Mouse (Mus musculus) MEL (cell line): Measurements from ENCODE around the gene Fam171a1. TPM values are rescaled to one million over a fixed set of nuclear protein-coding genes. Genes with fewer than 3 reads are reported as not detected.

Source experiments
- DNase-seq: peaks from one replicate; pipeline ENCODE4 v3.0.0; 2011; ENCODE audit warnings: low read depth, low spot score
- H3K27ac ChIP-seq: 2 replicates; pipeline ENCODE4 v1.5.1; 2012; ENCODE audit warnings: low read depth, mild to moderate bottlenecking, control low read depth, low read length, moderate library complexity; ENCODE audit not compliant: control insufficient read depth
- H3K27me3 ChIP-seq, 2 experiments: fragments of 150-350 bp in 1 of 2; sonication (generic) in 1 of 2; 2 replicates each; pipeline ENCODE4 v1.6.1; 2012; ENCODE audit warnings: low read length in 2 of 2, mild to moderate bottlenecking in 2 of 2, improper control_type of control experiment in 1 of 2, moderate library complexity in 1 of 2; ENCODE audit not compliant: insufficient read depth in 2 of 2, control insufficient read depth in 1 of 2
- H3K36me3 ChIP-seq, 2 experiments: 2 replicates each; pipeline ENCODE4 v1.6.1; 2012 to 2014; ENCODE audit warnings: low read length in 2 of 2, improper control_type of control experiment in 1 of 2, inconsistent platforms in 1 of 2, mild to moderate bottlenecking in 1 of 2; ENCODE audit not compliant: insufficient read depth in 2 of 2, control insufficient read depth in 1 of 2
- H3K4me1 ChIP-seq, 2 experiments: fragments of 150-350 bp in 1 of 2; sonication (generic) in 1 of 2; 2 replicates each; pipeline ENCODE4 v1.6.1; 2012; ENCODE audit warnings: low read length in 2 of 2, improper control_type of control experiment in 1 of 2, mild to moderate bottlenecking in 1 of 2; ENCODE audit not compliant: insufficient read depth in 2 of 2, control insufficient read depth in 1 of 2
- H3K4me3 ChIP-seq, 2 experiments: fragments of 150-350 bp in 1 of 2; sonication (generic) in 1 of 2; 2 replicates each; pipeline ENCODE4 v1.5.1; 2012; ENCODE audit warnings: low read depth in 2 of 2, low read length in 2 of 2, mild to moderate bottlenecking in 2 of 2, moderate library complexity in 2 of 2, control low read depth in 1 of 2, improper control_type of control experiment in 1 of 2; ENCODE audit not compliant: control insufficient read depth in 1 of 2, insufficient read depth in 1 of 2
- H3K79me2 ChIP-seq: 2 replicates; pipeline ENCODE4 v1.6.1; 2012; ENCODE audit warnings: mild to moderate bottlenecking, low read length, moderate library complexity; ENCODE audit not compliant: control insufficient read depth, poor library complexity, insufficient read depth
- H3K9ac ChIP-seq: 2 replicates; pipeline ENCODE4 v1.6.1; 2012; ENCODE audit warnings: low read depth, mild to moderate bottlenecking, control low read depth, low read length, moderate library complexity; ENCODE audit not compliant: control insufficient read depth, poor library complexity, severe bottlenecking
- H3K9me3 ChIP-seq: fragments of 150-350 bp; sonication (generic); replicated peaks from 2 replicates; pipeline ENCODE4 v1.6.1; 2012; ENCODE audit warnings: mild to moderate bottlenecking, low read length, improper control_type of control experiment, moderate library complexity; ENCODE audit not compliant: insufficient read depth
- CHD2 ChIP-seq: IDR thresholded peaks from 2 replicates; pipeline ENCODE4 v1.6.1; 2011; ENCODE audit warnings: low read length, improper control_type of control experiment
- ELF1 ChIP-seq: IDR thresholded peaks from 2 replicates; pipeline ENCODE4 v1.6.1; 2014; ENCODE audit warnings: low read depth, mild to moderate bottlenecking, inconsistent platforms, low read length, improper control_type of control experiment, moderate library complexity
- GABPA ChIP-seq: IDR thresholded peaks from 2 replicates; pipeline ENCODE4 v1.6.1; 2012; ENCODE audit warnings: low read depth, mild to moderate bottlenecking, inconsistent platforms, low read length, improper control_type of control experiment, moderate library complexity
- JUND ChIP-seq: IDR thresholded peaks from 2 replicates; pipeline ENCODE4 v1.6.1; 2011; ENCODE audit warnings: low read depth, mild to moderate bottlenecking, improper control_type of control experiment, low read length
- MAX ChIP-seq: IDR thresholded peaks from 2 replicates; pipeline ENCODE4 v1.6.1; 2011; ENCODE audit warnings: low read length, improper control_type of control experiment
- MXI1 ChIP-seq: IDR thresholded peaks from 2 replicates; pipeline ENCODE4 v1.6.1; 2011; ENCODE audit warnings: mild to moderate bottlenecking, low read depth, low read length, improper control_type of control experiment
- NRF1 ChIP-seq: IDR thresholded peaks from 2 replicates; pipeline ENCODE4 v1.6.1; 2014; ENCODE audit warnings: low read depth, mild to moderate bottlenecking, inconsistent platforms, low read length, improper control_type of control experiment, moderate library complexity; ENCODE audit not compliant: poor library complexity, insufficient read depth, severe bottlenecking
- POLR2AphosphoS2 ChIP-seq: IDR thresholded peaks from 2 replicates; pipeline ENCODE4 v1.6.1; 2011; ENCODE audit warnings: low read length, improper control_type of control experiment
- POLR2AphosphoS5 ChIP-seq: IDR thresholded peaks from 2 replicates; pipeline ENCODE4 v1.6.1; 2012; ENCODE audit warnings: low read depth, borderline replicate concordance, mild to moderate bottlenecking, inconsistent platforms, low read length, moderate library complexity, mixed read lengths
- SIN3A ChIP-seq: IDR thresholded peaks from 2 replicates; pipeline ENCODE4 v1.6.1; 2012; ENCODE audit warnings: low read length, improper control_type of control experiment, inconsistent platforms
- SMC3 ChIP-seq: IDR thresholded peaks from 2 replicates; pipeline ENCODE4 v1.6.1; 2011; ENCODE audit warnings: low read depth, low read length, improper control_type of control experiment
- TBP ChIP-seq: IDR thresholded peaks from 2 replicates; pipeline ENCODE4 v1.8.0; 2011; ENCODE audit warnings: low read depth, low read length, improper control_type of control experiment
- TCF12 ChIP-seq: IDR thresholded peaks from 2 replicates; pipeline ENCODE4 v1.6.1; 2014; ENCODE audit warnings: low read depth, mild to moderate bottlenecking, inconsistent platforms, low read length, improper control_type of control experiment, moderate library complexity
- USF1 ChIP-seq: IDR thresholded peaks from 2 replicates; pipeline ENCODE4 v1.6.1; 2014; ENCODE audit warnings: low read depth, mild to moderate bottlenecking, inconsistent platforms, low read length, improper control_type of control experiment, moderate library complexity
- ZC3H11A ChIP-seq: IDR thresholded peaks from 2 replicates; pipeline ENCODE4 v1.6.1; 2012; ENCODE audit warnings: low read depth, mild to moderate bottlenecking, inconsistent platforms, low read length, improper control_type of control experiment
- ZNF384 ChIP-seq: IDR thresholded peaks from 2 replicates; pipeline ENCODE4 v1.6.1; 2012; ENCODE audit warnings: low read depth, mild to moderate bottlenecking, inconsistent platforms, low read length, improper control_type of control experiment
- polyA plus RNA-seq, 2 experiments: library from polyadenylated mRNA; stranded (reverse) in 1 of 2; unstranded in 1 of 2; fragments of >175 nt in 1 of 2; fragments of >200 nt in 1 of 2; gene quantifications; 2 replicates each; pipeline versions ENCODE4 v1.2.1 to v1.2.4; 2012; ENCODE audit warnings: low replicate concordance in 2 of 2, low read depth in 1 of 2; ENCODE audit not compliant: insufficient read length in 2 of 2, insufficient read depth in 1 of 2, missing spikeins in 1 of 2
- total RNA-seq: library from RNA; depleted of rRNA; stranded (reverse); fragments of 300-350 nt; gene quantifications from 2 replicates; pipeline ENCODE4 v1.2.3, GENCODE M21; 2012

Gene Fam171a1
- total and polyA plus RNA-seq, 3 experiments = not detected

DNA sequence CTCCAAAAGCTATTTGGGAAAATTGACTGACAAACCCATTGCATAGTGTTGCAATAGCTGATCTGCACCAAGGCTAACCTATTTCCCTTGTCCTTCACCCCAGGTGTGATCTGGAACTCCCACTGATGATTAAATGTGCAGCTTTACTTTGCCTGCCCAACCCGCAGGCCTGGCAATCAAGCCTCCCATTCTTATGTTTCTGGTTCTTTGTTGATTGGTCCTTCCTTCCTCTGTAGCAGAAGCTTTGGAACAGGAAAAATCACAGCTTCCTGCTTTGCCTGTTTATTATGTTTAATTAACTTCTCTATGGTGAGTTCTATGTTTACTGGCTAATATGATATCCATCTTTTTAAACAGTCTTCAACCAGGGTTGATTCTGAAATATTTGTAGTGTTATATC, 5.2 kb upstream of the Fam171a1 start:
- DNase-seq = no peak
- Histone ChIP-seq H3K36me3 (no peaks in the 10 kb centered on the region), H3K9ac (no peak overlapping the region)
- TF ChIP-seq USF1 (no peak), POLR2AphosphoS2 (no peak), MXI1 (no peak), SMC3 (no peak), GABPA (no peak), POLR2AphosphoS5 (no peak), ZC3H11A (no peak), TBP (no peak), SIN3A (no peak)
- TF ChIP-seq, all 39 proteins: peak for 0
- H3K4me1 ChIP-seq = no peaks in the 10 kb centered on the region
- no peak overlapping the region for H3K4me3 ChIP-seq
- H3K79me2 ChIP-seq = no peaks in the 10 kb centered on the region
- H3K27me3 ChIP-seq = no peaks in the 10 kb centered on the region
- H3K27ac ChIP-seq = no peak overlapping the region
- no peaks in the 10 kb centered on the region for H3K9me3 ChIP-seq

DNA sequence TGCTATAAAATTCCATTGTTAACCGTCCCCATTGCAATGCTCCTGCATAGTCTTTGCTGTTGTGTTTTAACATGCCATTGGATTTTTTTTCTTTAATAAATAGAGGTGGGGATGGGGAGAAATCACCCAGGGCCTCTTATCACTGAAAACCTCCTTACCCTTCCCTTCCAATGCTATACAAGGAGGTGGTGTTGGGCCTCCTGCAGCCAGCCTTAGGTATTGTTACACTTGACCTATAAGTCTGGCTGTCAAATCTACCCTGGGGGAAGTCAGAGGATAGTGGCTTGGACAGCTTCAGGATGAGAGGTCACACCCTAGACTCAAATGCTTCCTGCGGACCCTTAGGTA, 3.8 kb downstream of the Fam171a1 start:
- Histone ChIP-seq H3K9me3 (no peaks in the 10 kb centered on the region), H3K27me3 (no peaks in the 10 kb centered on the region), H3K9ac (no peak overlapping the region), H3K4me1 (no peaks in the 10 kb centered on the region), H3K27ac (no peak overlapping the region), H3K79me2 (no peaks in the 10 kb centered on the region), H3K4me3 (no peak overlapping the region), H3K36me3 (no peaks in the 10 kb centered on the region)
- no peak for DNase-seq
- no peak for TF ChIP-seq CHD2
- TF ChIP-seq GABPA = no peak
- no peak for TF ChIP-seq ZC3H11A
- no peak for TF ChIP-seq POLR2AphosphoS5
- TF ChIP-seq TCF12 = no peak
- no peak for TF ChIP-seq ELF1

- no peak for DNase-seq
- H3K4me3 ChIP-seq = no peak overlapping the region
- no peak for TF ChIP-seq POLR2AphosphoS2
- no peak for TF ChIP-seq JUND
- no peak for TF ChIP-seq ELF1
- no peak for TF ChIP-seq TBP
- TF ChIP-seq GABPA = no peak
- no peak for TF ChIP-seq ZC3H11A
- no peak for TF ChIP-seq MAX
- no peak for TF ChIP-seq ZNF384
- TF ChIP-seq MXI1 = no peak
- no peak for TF ChIP-seq NRF1
- TF ChIP-seq SMC3 = no peak
Observed at GRCm38 (mm10) chr2:3118203-3118941, 4.3 kb downstream of the Fam171a1 start.

More at GRCm38 (mm10) chr2:3118203-3118941, 4.3 kb downstream of the Fam171a1 start:
- Histone ChIP-seq H3K27me3 (no peaks in the 10 kb centered on the region), H3K27ac (no peak overlapping the region), H3K9me3 (no peaks in the 10 kb centered on the region), H3K4me1 (no peaks in the 10 kb centered on the region), H3K79me2 (no peaks in the 10 kb centered on the region), H3K36me3 (no peaks in the 10 kb centered on the region), H3K9ac (no peak overlapping the region)
